Comparison of ENCODE assay signal across 8 mouse cellular contexts in genomic region chr7:25753076-25753475, GRCm38 (mm10). TPM values are rescaled to one million over a fixed set of nuclear protein-coding genes. Genes with fewer than 3 reads are reported as not detected.
DNase-seq lines count a peak whose midpoint lies in the region; ATAC-seq and TF ChIP-seq lines count a peak whose summit lies in the region.

No protein-coding gene starts in this region.

- H3K79me2 ChIP-seq in macrophage (ENCODE audit: inconsistent target), result peaks cover 61% of the 10 kb centered on the region

- TF ChIP-seq CTCF in ES-Bruce4 (IDR thresholded peaks at IDR 0.05; ENCODE audit: low read depth, low read length), result no peak

- H3K4me1 ChIP-seq in heart, embryonic 13.5 days, result peaks cover 30% of the 10 kb centered on the region
- H3K4me1 ChIP-seq in ES-Bruce4 (ENCODE audit: control insufficient read depth, insufficient read depth, low read length), result no peaks in the 10 kb centered on the region
- peaks cover 24% of the 10 kb centered on the region for H3K4me1 ChIP-seq in forebrain, embryonic 15.5 days

- ATAC-seq in heart, embryonic 13.5 days (ENCODE audit: extremely low read depth, insufficient number of reproducible peaks, low FRiP score, low TSS enrichment), result no peak
- ATAC-seq in forebrain, embryonic 15.5 days (replicated peaks), result no peak

- peak overlapping the region; percentile 99 for H3K4me3 ChIP-seq in heart, embryonic 13.5 days
- H3K4me3 ChIP-seq in ES-Bruce4 (ENCODE audit: low read depth, low read length) (peak overlapping the region; percentile 87), macrophage (ENCODE audit: inconsistent target) (peak overlapping the region; percentile 84)
- H3K4me3 ChIP-seq in forebrain, embryonic 15.5 days, result peak overlapping the region; percentile 85

- TF ChIP-seq POLR2A in ES-Bruce4 (IDR thresholded peaks at IDR 0.05; ENCODE audit: insufficient read depth, low read length), result no peak

- H3K9me3 ChIP-seq in heart, embryonic 13.5 days, result no peaks in the 10 kb centered on the region
- H3K9me3 ChIP-seq in ES-Bruce4 (replicated peaks; ENCODE audit: control insufficient read depth, insufficient read depth, low read length, poor library complexity, severe bottlenecking), result no peaks in the 10 kb centered on the region
- no peaks in the 10 kb centered on the region for H3K9me3 ChIP-seq in forebrain, embryonic 15.5 days

- H3K9ac ChIP-seq in heart, embryonic 13.5 days, result peak overlapping the region; percentile 100
- peak overlapping the region; percentile 99 for H3K9ac ChIP-seq in ES-Bruce4 (ENCODE audit: low read depth, poor library complexity, severe bottlenecking)
- H3K9ac ChIP-seq in forebrain, embryonic 15.5 days (replicated peaks), result peak overlapping the region; percentile 94

- no peak for DNase-seq in heart, postnatal 25 days (ENCODE audit: low spot score)
- no peak for DNase-seq in adrenal gland, adult 8-10 months
- DNase-seq in spleen, adult 12 weeks (ENCODE audit: low spot score), result no peak
- no peak for DNase-seq in left cerebral cortex, adult 8-10 months (ENCODE audit: low spot score in 2 of 2)

- H3K27ac ChIP-seq in heart, embryonic 13.5 days (replicated peaks), result peak overlapping the region; percentile 99; the same call in 1 of the 2 replicates
- H3K27ac ChIP-seq in ES-Bruce4 (ENCODE audit: insufficient read depth, low read length) (no peak overlapping the region), macrophage (peak overlapping the region; percentile 68)
- H3K27ac ChIP-seq in forebrain, embryonic 15.5 days (replicated peaks), result no peak overlapping the region

- peak overlapping the region; percentile 90 for H3K4me2 ChIP-seq in heart, embryonic 13.5 days
- peak overlapping the region; percentile 92 for H3K4me2 ChIP-seq in forebrain, embryonic 15.5 days (replicated peaks)

- peaks cover 47% of the 10 kb centered on the region for H3K36me3 ChIP-seq in heart, embryonic 13.5 days
- peaks cover 33% of the 10 kb centered on the region for H3K36me3 ChIP-seq in ES-Bruce4 (ENCODE audit: control insufficient read depth, insufficient read depth, low read length, poor library complexity, severe bottlenecking)
- peaks cover 32% of the 10 kb centered on the region for H3K36me3 ChIP-seq in forebrain, embryonic 15.5 days
- H3K36me3 ChIP-seq in macrophage (ENCODE audit: inconsistent target), result peaks cover 31% of the 10 kb centered on the region; the same call in 1 of the 2 replicates

- H3K27me3 ChIP-seq in heart, embryonic 13.5 days (replicated peaks), result no peaks in the 10 kb centered on the region
- no peaks in the 10 kb centered on the region for H3K27me3 ChIP-seq in ES-Bruce4 (ENCODE audit: control insufficient read depth, insufficient read depth, low read length, poor library complexity, severe bottlenecking)
- no peaks in the 10 kb centered on the region for H3K27me3 ChIP-seq in forebrain, embryonic 15.5 days

- intact Hi-C loops in heart, postnatal 25 days (cut with DNase I), result loop anchor here (5.0 kb wide), 1 partner anchor 71 kb away; the partner anchor contains the start of gene B9d2

- no peak for TF ChIP-seq EP300 in ES-Bruce4 (IDR thresholded peaks at IDR 0.05; ENCODE audit: insufficient read depth, low read depth, low read length)

RNA-seq across cellular contexts. Expression of gene Hnrnpul1, which starts 1.5 kb away (rescaled TPM):
- 38.1 and 38.8 TPM in 2 replicates for polyA plus RNA-seq in heart, embryonic 13.5 days (2015; fragmentation: Nextera tagmentation; extraction: Ambion mirVana)
- total RNA-seq in heart, postnatal 25 days (2021), result 10 to 100 TPM; 77.8 TPM
- 155 and 156 TPM in 2 replicates for polyA plus RNA-seq in ES-Bruce4 (2011; ENCODE audit: insufficient read depth, insufficient read length, low read depth, missing spikeins)
- 51.8 and 53.5 TPM in 2 replicates for polyA plus RNA-seq in forebrain, embryonic 15.5 days (2015; fragmentation: Nextera tagmentation; extraction: Ambion mirVana)
- 100 to 1,000 TPM in 21 of 26 experiments, 10 to 100 TPM in 5; 69.6 to 173 (median 119) TPM for total RNA-seq in macrophage (2018; cell fraction: chromatin; rRNA removed)
- total RNA-seq in macrophage (2018; cell fraction: cytosol; rRNA removed), result 100 to 1,000 TPM; 100 to 165 (median 125) TPM
- total RNA-seq in macrophage (2018; cell fraction: nucleus; rRNA removed), result 100 to 1,000 TPM in 16 of 26 experiments, 10 to 100 TPM in 10; 80.4 to 149 (median 106) TPM
- 94.5 to 149 TPM (median 100 TPM) in 3 replicates for polyA plus RNA-seq in macrophage (2018)
- 100 to 1,000 TPM in 3 of 4 experiments, 10 to 100 TPM in 1; 97.0 to 132 (median 119) TPM for total RNA-seq in adrenal gland, adult 8-10 months (2022)
- total RNA-seq in left cerebral cortex, adult 8-10 months (2022), result 100 to 1,000 TPM; 102 to 118 (median 109) TPM

RNA-seq across cellular contexts. Expression of gene Ccdc97, which starts 34.2 kb away (rescaled TPM):
- 19.7 and 22.1 TPM in 2 replicates for polyA plus RNA-seq in heart, embryonic 13.5 days (2015; fragmentation: Nextera tagmentation; extraction: Ambion mirVana)
- 10 to 100 TPM; 50.3 to 52.7 TPM for total RNA-seq in heart, postnatal 25 days (2021)
- polyA plus RNA-seq in ES-Bruce4 (2011; ENCODE audit: insufficient read depth, insufficient read length, low read depth, missing spikeins) (43.4 and 46.9 TPM in 2 replicates), macrophage (2018) (21.9 to 33.1 TPM (median 32.9 TPM) in 3 replicates)
- polyA plus RNA-seq in forebrain, embryonic 15.5 days (2015; fragmentation: Nextera tagmentation; extraction: Ambion mirVana), result 29.3 and 32.4 TPM in 2 replicates
- total RNA-seq in macrophage (2018; cell fraction: chromatin; rRNA removed), result 100 to 1,000 TPM in 1 of 26 experiments, 10 to 100 TPM in 25; 24.7 to 122 (median 61.4) TPM
- 10 to 100 TPM; 20.2 to 48.3 (median 37.1) TPM for total RNA-seq in macrophage (2018; cell fraction: cytosol; rRNA removed)
- total RNA-seq in macrophage (2018; cell fraction: nucleus; rRNA removed), result 10 to 100 TPM; 25.6 to 91.8 (median 48.4) TPM
- 10 to 100 TPM; 51.3 to 63.7 (median 56.9) TPM for total RNA-seq in adrenal gland, adult 8-10 months (2022)
- total RNA-seq in left cerebral cortex, adult 8-10 months (2022), result 10 to 100 TPM; 57.8 to 60.7 (median 58.4) TPM

RNA-seq across cellular contexts. Expression of gene Axl, which starts 35.4 kb away (rescaled TPM):
- polyA plus RNA-seq in heart, embryonic 13.5 days (2015; fragmentation: Nextera tagmentation; extraction: Ambion mirVana), result 47.3 and 48.6 TPM in 2 replicates
- 10 to 100 TPM; 78.6 to 99.4 TPM for total RNA-seq in heart, postnatal 25 days (2021)
- 16.4 and 21.5 TPM in 2 replicates for polyA plus RNA-seq in ES-Bruce4 (2011; ENCODE audit: insufficient read depth, insufficient read length, low read depth, missing spikeins)
- polyA plus RNA-seq in forebrain, embryonic 15.5 days (2015; fragmentation: Nextera tagmentation; extraction: Ambion mirVana), result 16.5 and 17.7 TPM in 2 replicates
- total RNA-seq in macrophage (2018; cell fraction: chromatin; rRNA removed), result 100 to 1,000 TPM in 2 of 26 experiments, 10 to 100 TPM in 24; 16.6 to 141 (median 50.7) TPM
- total RNA-seq in macrophage (2018; cell fraction: cytosol; rRNA removed), result 100 to 1,000 TPM in 8 of 26 experiments, 10 to 100 TPM in 18; 37.8 to 153 (median 73.1) TPM
- 100 to 1,000 TPM in 21 of 26 experiments, 10 to 100 TPM in 5; 57.2 to 345 (median 142) TPM for total RNA-seq in macrophage (2018; cell fraction: nucleus; rRNA removed)
- 47.8 to 96.5 TPM (median 55.0 TPM) in 3 replicates for polyA plus RNA-seq in macrophage (2018)
- 10 to 100 TPM; 51.4 to 73.8 (median 64.5) TPM for total RNA-seq in adrenal gland, adult 8-10 months (2022)
- total RNA-seq in left cerebral cortex, adult 8-10 months (2022), result 10 to 100 TPM; 37.9 to 58.3 (median 45.8) TPM

Comparison
In these comparisons a context has a peak if more than half of its experiments do, and no peak if none do; other contexts are left out.
1. H3K27ac ChIP-seq: peak in heart, embryonic 13.5 days (single experiment) and macrophage (single experiment); none in ES-Bruce4 (single experiment) and forebrain, embryonic 15.5 days (single experiment).
2. Peak in every context shown above with its lines, with median percentiles within 50 percentile points of each other: H3K4me3 ChIP-seq and H3K9ac ChIP-seq.